Mouse (Mus musculus) right cerebral cortex, postnatal 36 days (tissue): ENCODE results near the gene Zfpm1.

Source experiments
- DNase-seq, 2 experiments: peaks; one replicate each; pipeline ENCODE4 v3.0.0; 2022; ENCODE audit warnings: low spot score in 2 of 2, mixed read lengths in 1 of 2

Gene Zfpm1

GRCm38 (mm10) chr8:122345181-122346095 is 63.5 kb downstream of the Zfpm1 start:
- DNase-seq = no peak

GRCm38 (mm10) chr8:122347811-122348552 is 66.0 kb downstream of the Zfpm1 start:
- peak; percentile 60 to 67 for DNase-seq

GRCm38 (mm10) chr8:122349357-122350297 is 67.7 kb downstream of the Zfpm1 start:
- DNase-seq = no peak

DNA sequence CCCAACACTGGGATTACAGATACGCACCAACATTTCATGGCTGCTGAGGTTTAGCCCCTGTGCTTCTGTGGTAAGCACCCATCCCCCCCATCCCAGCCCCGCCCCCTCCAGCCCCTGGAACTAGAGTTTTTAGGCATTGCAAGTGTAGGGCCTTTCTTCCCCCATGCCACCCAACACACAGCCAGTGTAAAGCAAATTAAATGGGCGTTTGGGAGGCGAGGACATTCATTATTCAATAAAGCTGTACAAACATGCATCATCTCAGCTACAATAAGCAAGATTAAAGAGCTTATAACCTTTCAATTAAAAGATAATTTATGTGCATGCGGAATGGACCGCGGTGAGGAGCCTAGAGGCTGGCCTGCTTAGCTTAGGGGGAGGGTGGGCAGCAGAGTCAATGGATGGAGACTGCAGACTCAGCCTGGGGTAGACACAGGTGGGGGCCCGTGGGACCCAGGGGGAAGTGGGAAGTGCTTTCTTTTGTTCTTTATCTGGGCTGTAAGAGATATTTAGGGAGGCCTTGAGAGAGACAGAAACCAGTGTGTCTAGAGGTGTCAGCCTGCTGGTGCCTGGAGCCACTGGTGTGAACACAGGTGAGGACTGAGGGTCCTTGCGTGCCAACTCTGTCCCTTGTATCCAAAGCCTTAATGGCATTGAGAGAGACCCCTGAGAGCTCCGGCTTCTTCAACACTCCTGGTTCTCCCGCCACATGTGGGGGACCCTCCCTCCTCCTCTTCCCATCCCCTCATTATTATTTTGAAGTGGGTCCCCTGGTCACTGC is 68.6 kb downstream of the Zfpm1 start:
- no peak for DNase-seq

GRCm38 (mm10) chr8:122354157-122354556 is 72.2 kb downstream of the Zfpm1 start:
- DNase-seq = no peak

DNA sequence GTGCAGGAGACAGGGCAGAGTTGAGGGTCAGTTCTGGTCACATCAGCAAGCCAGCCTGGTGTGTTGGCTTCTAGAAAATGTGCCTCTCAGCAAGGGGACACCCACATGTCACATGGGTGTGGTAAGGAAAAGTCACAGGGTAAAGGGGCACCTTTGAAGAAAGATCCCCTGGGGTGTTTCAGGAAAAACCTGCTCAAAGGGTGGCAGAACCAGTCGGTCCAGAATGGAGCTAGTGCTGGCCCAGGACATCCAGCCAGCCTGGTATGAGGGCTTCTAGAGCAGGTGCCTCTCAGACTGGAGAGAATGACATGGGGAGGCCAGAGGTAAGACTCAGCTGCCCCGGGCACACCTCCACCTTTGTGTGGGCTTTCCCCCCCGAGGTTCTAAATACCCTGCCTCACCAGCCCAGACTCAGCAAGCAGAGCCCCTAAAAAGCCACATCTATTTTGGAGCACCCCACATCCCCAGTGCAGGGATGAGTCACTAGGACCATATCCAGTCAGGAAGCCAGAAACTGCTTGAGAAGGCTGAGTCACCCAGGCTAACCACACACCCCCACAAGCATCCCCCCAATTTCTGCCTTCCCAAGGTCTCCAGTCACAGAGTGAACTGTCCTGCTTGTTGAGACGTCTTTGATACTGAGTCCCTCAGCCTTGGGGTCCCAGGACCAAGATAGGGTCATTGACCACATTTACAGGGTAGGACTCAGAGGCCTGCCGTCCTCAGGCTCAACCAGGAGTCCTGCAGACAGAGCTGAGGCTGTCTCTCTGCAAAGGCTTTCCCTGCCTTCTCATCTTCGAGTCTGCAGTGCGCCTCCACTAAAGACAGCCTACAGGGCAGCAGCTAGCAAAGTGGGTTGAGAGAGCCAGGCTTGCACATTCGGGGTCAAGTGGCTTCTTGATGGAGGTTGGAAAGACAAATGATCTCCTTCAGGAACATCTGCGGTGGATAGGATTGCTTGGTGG is 74.0 kb downstream of the Zfpm1 start:
- DNase-seq = peak; percentile 64 to 79

DNA sequence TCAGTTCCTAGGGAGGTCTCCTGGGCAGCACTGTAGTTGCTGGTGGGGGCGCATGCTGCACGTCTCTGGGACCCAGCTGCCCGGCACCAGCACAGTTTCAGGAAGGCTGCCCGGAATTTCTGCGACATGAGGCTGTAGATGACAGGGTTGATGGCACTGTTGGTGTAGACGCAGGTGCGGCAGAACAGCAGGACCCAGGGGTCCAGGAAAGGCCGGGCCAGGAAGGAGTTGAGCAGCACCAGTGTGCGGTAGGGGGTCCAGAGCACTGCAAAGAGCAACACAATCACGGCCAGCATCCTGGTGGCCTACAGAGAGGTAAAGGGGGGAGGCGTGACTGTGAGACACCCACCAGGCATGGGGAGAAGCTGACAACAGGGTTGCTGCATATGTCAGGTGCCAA is 75.3 kb downstream of the Zfpm1 start:
- no peak for DNase-seq

- no peak for DNase-seq
Measured at GRCm38 (mm10) chr8:122357641-122358040, 75.7 kb downstream of the Zfpm1 start.

GRCm38 (mm10) chr8:122359111-122359775 is 77.3 kb downstream of the Zfpm1 start:
- DNase-seq = no peak

GRCm38 (mm10) chr8:122360696-122361416 is 78.9 kb downstream of the Zfpm1 start, which contains the start of gene Trhr2:
Trhr2 (minus strand) TSS chr8:122360746.
- DNase-seq = no peak

DNA sequence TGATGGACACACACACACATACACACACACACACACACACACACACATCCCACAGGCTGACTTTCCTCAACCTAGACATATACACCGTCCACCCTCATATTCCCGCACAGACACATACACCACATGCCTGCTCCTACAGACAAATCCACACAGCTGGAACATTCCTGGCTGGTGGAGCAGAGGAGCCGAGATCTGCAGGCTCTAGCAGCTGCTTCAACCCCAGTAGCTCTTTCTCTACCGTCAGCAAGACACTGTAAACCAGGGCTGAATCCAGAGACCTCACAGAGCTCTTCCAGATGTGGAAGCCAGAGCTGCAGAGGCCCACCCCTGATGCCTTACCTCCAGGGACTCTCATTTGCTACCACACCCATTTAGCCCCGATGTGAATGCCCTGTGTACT is 80.3 kb downstream of the Zfpm1 start:
- no peak for DNase-seq

DNA sequence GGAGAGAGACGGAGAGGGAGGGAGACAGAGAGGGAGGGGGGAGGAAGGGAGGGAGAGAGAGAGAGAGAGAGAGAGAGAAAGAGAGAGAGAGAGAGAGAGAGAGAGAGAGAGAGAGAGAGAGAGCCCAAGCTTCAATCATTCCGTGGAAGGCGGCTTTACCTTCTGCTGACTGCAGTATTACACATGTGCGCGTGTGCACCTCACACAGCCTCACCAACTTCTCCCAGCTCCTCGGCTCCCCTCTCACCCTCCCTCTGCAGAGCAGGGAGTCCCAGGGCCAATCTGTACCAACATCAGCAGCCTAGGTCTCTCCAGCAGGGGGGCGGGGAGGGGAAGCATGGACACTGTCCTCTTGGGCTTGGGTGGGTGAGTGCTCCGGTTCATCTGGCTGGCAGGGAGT is 81.0 kb downstream of the Zfpm1 start:
- DNase-seq = no peak

DNA sequence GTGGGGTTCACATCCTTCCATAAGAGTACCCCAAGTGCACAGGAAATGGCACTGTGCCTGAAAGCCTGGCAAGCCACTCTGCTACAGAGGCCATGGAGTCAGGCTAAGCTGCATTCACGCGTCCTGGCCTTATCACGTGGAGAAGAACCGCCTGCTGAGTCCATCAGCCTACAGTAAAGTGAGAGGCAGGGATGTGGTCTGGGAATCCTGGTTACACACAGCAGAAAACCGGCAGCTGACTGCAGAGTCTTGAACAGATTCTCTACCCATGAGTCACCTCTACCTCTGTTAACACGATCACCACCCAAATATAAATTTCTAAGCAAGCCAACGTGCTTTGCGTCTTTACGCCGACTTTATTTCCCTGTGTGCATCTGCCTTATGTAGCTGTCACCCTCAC is 86.6 kb downstream of the Zfpm1 start:
- DNase-seq = no peak

GRCm38 (mm10) chr8:122369665-122370064 is 87.7 kb downstream of the Zfpm1 start:
- peak; percentile 45 to 55 for DNase-seq

- DNase-seq = no peak
Measured at GRCm38 (mm10) chr8:122371706-122372105, 89.8 kb downstream of the Zfpm1 start.

DNA sequence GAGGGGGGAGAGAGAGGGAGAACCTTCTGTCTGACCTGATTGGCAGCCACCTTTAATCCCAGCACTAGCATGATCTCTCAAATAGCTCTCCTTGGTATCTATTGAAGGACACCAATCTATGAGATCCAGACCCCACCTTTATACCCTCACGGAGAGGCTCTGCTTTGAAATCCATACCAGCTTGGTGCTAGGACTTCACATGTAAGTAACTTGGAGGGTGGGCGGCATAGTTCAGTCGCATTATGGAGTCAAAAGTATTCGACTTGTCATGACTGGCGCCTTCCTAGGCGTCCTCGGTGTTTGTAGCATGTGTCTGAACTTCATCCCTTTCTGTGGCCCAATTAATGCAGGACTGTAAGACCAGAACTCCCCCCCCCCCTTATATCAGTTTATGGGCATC is 93.4 kb downstream of the Zfpm1 start:
- no peak for DNase-seq

DNA sequence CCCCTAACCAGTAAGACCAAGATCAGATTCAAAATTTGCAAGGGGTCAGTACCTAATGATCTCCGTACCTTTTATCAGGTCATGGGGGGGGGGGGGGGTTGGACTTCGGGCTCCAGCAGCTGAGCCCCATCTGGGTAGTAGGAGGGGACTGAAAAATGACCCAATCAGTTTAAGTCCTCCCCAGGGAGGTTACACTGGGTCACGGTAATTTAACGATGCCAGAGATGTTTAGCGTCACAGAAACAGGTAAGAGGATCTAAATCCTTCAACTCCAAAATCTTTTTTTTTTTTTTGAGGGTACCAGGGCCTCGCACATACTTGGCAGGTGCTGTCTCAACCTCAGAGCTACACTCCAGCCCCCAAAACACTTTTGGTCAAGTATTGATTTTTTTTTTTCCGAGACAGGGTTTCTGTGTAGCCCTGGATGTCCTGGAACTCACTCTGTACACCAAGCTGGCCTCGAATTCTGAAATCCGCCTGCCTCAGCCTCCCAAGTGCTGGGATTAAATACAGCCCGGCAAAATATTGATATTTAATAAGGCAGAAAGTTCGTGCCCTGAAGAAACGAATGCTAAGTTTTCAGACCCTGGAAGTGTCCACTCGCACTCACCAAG is 93.9 kb downstream of the Zfpm1 start:
- DNase-seq = no peak
